Mouse (Mus musculus): ENCODE measurements at regions not wholly inside any gene's neighbourhood (a gene's known extent, or its start where the extent isn't known, plus 50 kb on each side); places are given as distances from the start of the nearest gene placed in this dataset.
A peak's percentile ranks its signal among the peaks of the same experiment; 100 is the strongest.
"Not testable (repeated sequence)": the region's sequence is repeated elsewhere in the genome, so short reads cannot be mapped to it uniquely, and the experiment has no call there.

- ATAC-seq (replicated peaks; ENCODE audit: poor library complexity) = no peak
These were observed 785.1 kb upstream of the Intu start for GRCm38 (mm10) chr3:39745947-39746346.

DNA sequence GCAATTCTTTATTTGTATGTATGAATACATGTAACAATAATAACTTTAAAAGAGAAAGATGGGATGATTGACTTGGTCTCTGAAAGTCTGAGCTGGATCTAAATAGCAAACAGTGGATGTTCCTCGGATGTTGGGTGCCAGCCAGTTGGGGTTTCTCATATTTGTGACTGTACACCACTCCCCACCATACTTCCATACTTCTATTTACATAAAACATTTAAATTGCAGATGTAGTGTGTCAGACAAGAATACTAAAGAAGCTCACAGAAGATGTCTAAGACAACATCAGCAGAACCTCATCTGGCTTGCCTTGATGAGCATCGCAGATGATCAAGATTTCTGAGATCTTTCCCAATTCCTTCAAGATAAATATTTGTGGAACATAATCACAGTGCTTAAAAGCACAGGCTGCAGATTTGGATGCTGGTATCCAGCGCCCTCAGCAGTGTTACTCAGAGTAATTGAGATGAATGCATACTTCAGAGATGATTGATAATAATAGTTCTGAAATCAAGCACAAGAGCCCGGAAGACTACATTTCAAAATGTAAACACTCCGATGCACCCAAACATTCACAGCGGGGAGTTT, 762.0 kb upstream of the Intu start:
- ATAC-seq (replicated peaks; ENCODE audit: poor library complexity) = no peak

DNA sequence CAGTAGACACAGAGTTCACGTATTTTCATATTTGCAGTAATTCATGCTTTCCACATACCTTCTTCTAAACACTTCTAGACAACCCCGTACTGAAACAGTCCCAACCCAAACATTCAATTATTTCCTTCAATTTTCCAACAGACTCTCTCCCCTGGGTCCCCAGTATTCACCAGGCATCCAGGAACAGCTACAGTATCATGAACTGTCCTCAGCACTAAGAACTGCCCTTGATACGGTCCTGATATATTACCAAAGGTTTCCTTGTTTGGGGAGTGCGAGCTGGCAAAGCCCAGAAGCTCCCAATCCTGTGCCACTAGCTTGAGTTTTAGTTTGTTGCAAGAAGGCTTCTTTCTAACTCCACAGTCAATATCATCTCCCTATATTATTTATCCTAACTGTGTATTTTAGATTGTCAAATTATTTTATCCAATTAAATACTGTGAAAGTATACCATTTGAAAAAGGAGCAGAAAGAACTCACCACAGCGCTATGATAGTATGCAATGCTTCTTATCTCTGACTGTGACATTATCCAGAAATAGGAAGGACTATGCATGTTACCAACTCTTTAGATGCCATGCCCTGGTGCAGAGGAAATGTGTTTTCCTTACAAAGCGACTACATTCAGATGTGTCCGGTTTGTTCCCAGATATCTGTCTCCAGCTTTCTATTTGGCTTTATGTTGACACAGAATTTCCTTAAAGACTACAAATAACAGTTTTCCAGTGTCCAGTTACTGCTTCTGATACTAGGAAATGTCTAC, 754.6 kb upstream of the Intu start:
- ATAC-seq (replicated peaks; ENCODE audit: poor library complexity) = no peak

- ATAC-seq (replicated peaks; ENCODE audit: poor library complexity) = no peak
These were observed 751.3 kb upstream of the Intu start for GRCm38 (mm10) chr3:39779690-39780218.

DNA sequence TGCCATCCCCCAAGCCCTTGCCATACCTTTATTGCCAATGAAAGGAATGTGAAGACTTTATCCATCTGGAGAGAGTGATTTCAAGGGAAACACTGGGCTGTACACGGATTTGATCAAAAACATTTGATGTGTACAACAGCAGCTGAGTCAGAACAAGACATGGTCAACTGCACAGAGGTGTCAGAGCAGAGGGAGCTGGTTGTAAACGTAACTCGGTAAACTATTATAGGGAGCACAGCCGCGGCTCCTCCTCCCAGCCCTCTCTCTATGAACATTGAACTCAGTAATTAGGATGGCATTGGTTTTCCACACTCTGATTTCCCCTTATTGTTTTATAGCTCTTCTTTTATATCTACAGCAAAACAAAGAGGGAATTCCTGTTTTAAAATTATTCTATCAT, 750.8 kb upstream of the Intu start:
- no peak for ATAC-seq (replicated peaks; ENCODE audit: poor library complexity)

DNA sequence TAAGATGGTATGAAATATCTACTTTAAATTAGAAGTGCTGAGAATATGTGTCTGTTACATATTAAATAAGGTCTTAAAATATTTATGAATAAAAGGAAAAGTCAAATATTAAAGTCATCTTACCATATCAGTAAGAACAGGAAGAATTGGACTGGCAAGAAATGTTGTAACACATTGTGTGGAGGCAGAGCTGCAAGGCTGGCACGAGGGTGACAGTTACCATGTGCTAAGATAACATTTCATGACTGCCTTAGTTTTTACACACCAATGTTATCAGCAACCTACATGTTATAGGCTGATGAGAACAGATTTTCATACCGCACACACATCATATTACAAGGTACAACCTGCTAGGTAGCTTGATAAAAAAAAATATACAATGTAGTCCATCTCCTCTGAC, 746.2 kb upstream of the Intu start:
- ATAC-seq (replicated peaks; ENCODE audit: poor library complexity) = no peak

GRCm38 (mm10) chr3:39809586-39809985, 721.5 kb upstream of the Intu start:
- no peak for ATAC-seq (replicated peaks; ENCODE audit: poor library complexity)

GRCm38 (mm10) chr3:39814814-39815213, 716.3 kb upstream of the Intu start:
- ATAC-seq (replicated peaks; ENCODE audit: poor library complexity) = peak; percentile 77

GRCm38 (mm10) chr3:39830488-39831056, 700.5 kb upstream of the Intu start:
- no peak; the same call in 1 of the 2 replicates for ATAC-seq (replicated peaks; ENCODE audit: poor library complexity)

DNA sequence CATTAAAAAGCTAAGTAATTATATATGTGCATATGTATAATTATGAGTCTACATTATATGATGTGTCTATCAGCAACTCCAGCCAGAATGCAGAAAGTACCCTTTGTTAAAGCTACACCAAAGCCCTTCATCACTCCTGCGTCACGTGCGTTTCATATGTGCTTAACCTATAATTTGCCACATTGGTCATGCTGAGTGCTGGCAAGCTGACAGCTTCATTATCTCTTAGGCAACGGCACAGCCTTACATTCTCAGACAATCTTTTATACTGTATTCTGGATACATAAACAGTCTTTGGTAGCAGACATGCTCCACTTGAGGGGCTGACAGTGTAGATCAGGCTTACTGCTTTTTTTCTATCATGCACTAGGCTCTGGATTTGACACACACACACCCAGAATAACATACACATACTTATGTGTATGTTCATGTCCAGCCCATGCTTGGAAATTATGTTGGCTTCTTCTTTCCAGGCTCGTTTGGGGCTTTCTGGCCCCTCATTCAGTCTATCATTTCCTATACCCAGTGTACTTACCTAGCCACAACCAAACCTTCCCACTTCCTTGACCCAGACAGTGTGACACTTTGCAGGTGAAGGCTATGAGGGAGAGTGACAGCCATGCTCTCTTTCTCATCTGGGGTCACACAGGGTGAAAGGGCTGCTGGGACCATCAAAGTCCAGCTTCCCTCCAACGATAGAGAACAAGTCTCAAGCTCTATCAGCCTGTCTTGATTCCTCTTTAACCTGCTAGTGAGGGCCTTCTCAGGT, 692.5 kb upstream of the Intu start:
- no peak for ATAC-seq (replicated peaks; ENCODE audit: poor library complexity)

DNA sequence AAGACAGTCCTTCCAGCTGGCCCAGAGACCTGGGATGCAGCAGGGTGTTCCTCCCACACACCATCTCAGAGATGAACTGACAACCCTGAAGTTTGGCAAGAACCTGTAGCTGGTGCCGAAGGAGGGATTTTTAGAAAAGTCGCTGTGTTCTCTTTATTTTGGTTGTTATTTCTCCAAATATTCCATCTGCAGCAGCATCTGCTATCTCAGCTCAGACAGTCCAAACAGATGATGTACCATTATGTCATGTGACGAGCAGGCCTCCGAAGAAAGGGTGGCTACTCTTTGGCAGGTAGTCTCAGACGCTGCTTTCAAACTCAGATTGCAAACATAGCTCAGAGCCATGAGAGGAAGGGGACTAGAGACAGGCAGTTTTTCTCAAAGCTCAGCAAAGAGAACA, 690.1 kb upstream of the Intu start:
- ATAC-seq (replicated peaks; ENCODE audit: poor library complexity) = no peak

DNA sequence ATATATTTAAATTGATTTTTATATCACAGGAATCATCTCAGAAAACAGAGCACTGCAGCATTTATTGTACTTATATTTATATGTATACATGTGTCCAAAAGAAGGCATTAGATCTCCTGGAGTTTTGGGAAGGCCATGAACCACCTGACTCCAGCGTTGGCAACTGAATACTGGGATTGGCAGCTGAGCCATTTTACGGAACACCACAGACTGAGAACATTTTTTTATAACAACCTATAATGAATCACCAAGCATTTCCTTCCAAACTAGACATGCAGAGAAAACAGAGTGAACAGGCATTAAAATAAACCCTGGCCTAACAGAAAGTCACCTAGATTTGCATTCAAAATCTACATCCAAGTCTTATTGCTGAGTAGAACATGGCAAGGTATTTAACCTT, 686.0 kb upstream of the Intu start:
- ATAC-seq (replicated peaks; ENCODE audit: poor library complexity) = no peak

DNA sequence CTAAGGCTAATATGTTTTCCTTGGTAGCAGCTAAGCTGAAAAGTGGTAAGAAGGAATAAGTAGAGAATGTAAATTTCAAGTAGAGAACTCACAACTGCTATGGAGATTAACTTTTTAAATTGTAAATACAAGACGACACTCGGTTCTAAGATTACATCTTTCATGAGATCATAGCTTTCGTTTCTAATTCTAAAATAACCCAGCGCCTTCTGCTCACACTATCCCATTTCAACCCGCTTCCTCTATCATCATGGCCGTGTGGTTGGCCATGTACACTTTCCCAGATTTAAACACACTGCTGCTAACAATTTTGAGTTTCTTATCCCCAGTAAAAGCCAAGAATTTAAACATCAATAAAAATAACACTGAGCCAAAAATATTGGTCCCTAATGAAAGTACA, 682.3 kb upstream of the Intu start:
- ATAC-seq (replicated peaks; ENCODE audit: poor library complexity) = no peak

GRCm38 (mm10) chr3:39857214-39857839, 673.8 kb upstream of the Intu start:
- no peak for ATAC-seq (replicated peaks; ENCODE audit: poor library complexity)

DNA sequence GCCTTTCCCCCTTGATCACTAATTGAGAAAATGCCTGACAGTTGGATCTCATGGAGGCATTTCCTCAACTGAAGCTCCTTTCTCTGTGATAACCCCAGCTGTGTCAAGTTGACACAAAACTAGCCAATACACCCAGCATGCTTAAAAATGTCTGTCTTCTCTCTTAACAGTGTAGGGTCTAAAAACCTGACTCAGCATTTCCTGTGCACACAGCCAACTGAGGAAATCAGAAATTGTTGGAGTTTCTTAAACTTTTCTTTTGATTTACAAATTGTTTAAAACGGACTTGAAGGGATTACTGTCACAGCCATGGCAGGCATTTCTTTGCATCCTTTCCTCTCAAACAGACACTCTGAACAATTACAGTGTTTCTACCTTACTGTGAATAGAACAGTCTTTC, 655.0 kb upstream of the Intu start:
- ATAC-seq (replicated peaks; ENCODE audit: poor library complexity) = not testable (repeated sequence)

- no peak for ATAC-seq (replicated peaks; ENCODE audit: poor library complexity)
These were observed 646.7 kb upstream of the Intu start for GRCm38 (mm10) chr3:39884370-39884769.

DNA sequence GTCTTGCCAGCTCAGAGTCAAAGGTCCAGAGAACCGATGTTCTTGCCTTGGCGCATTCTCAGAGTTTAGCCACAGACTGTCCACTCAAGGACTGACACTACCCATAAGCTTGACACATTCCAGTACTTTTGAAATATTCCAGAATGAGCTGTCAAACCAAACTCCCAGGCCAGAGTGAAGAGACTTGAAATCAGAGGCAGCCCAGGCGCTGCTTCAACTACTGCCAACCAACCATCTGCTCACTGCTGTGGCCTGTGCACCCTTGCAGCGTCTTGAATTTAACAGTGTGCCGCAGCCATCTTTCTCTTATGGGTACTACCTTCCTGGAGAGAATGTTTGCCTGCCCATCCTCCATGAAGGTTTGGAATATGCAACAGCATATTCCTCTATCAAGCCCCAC, 642.7 kb upstream of the Intu start:
- ATAC-seq (replicated peaks; ENCODE audit: poor library complexity) = no peak

GRCm38 (mm10) chr3:39889222-39889621, 641.9 kb upstream of the Intu start:
- ATAC-seq (replicated peaks; ENCODE audit: poor library complexity) = no peak

- ATAC-seq (replicated peaks; ENCODE audit: poor library complexity) = no peak
These were observed 632.1 kb upstream of the Intu start for GRCm38 (mm10) chr3:39898961-39899360.

DNA sequence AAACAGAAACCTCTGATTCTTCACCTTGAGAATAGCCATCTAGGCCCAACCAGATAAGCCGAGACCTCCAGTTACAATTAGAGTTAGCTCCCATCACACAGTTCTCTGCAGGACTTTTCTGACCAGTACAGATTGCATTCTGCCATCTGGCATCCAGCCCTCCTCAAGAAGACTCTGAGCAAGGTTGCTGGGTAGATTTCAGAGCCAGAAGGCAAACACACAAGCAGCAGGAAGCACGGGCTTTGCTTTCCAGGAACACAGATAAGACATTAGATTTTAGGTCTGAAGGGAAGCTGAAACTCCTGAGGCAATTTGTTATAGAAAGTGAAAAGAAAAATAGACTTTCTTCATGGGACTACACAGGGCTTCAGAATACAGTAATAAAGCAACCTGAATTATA, 630.9 kb upstream of the Intu start:
- ATAC-seq (replicated peaks; ENCODE audit: poor library complexity) = no peak

DNA sequence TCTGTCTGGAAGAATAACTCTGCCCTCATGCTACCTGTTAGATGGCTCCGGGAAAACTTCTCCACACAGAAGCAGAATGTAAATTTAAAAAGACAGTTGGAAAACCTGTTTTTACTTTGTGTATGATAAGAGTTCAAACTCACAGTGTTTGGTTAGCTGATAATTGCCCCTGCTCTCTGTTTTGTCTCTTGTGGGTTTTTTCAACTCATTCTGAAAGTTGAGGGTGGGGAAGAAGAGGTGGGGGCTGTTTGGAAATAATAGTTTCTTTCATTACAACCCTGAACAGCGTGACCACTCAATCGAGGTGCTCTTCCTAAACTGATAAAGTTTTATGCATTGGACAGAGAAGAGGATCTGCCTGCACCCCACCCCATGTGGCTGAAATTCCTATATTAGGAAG, 626.7 kb upstream of the Intu start:
- no peak for ATAC-seq (replicated peaks; ENCODE audit: poor library complexity)
